Mouse (Mus musculus): ENCODE data around the gene Agl. TPM values are rescaled to one million over a fixed set of nuclear protein-coding genes. Genes with fewer than 3 reads are reported as not detected.
A peak's percentile ranks its signal among the peaks of the same experiment; 100 is the strongest.
"Not testable (repeated sequence)": the region's sequence is repeated elsewhere in the genome, so short reads cannot be mapped to it uniquely, and the experiment has no call there.

Agl gene
- polyA plus RNA-seq, 1 experiment, result 8.7 TPM

GRCm38 (mm10) chr3:116815916-116816315 is 8.0 kb upstream of the Agl start:
- TF ChIP-seq USF1 (IDR thresholded peaks at IDR 0.05; ENCODE audit: low read depth) (no peak), MAX (IDR thresholded peaks at IDR 0.05) (no peak), FOSL1 (IDR thresholded peaks at IDR 0.05; ENCODE audit: insufficient read depth, low read length, poor library complexity, severe bottlenecking) (no peak), CEBPB (IDR thresholded peaks at IDR 0.05; ENCODE audit: low read depth) (no peak), MYOD1 (IDR thresholded peaks at IDR 0.05; ENCODE audit: control insufficient read depth, insufficient read length, low read depth) (no peak), CTCF (IDR thresholded peaks at IDR 0.05; ENCODE audit: control insufficient read depth, insufficient read depth, insufficient read length) (no peak), MYOG (IDR thresholded peaks at IDR 0.05; ENCODE audit: control insufficient read depth, extremely low read depth, insufficient read length) (no peak)
- Histone ChIP-seq H3K79me2 (ENCODE audit: control insufficient read depth, insufficient read depth) (no peaks in the 10 kb centered on the region), H3K36me3 (ENCODE audit: control insufficient read depth, insufficient read depth) (no peaks in the 10 kb centered on the region), H3K4me3 (ENCODE audit: insufficient read depth, poor library complexity, severe bottlenecking) (no peak overlapping the region), H3K79me3 (ENCODE audit: low read depth) (no peaks in the 10 kb centered on the region), H3ac (ENCODE audit: control insufficient read depth, insufficient read length, low read depth) (no peak overlapping the region), H3K27me3 (ENCODE audit: control insufficient read depth, insufficient read depth, insufficient read length) (no peaks in the 10 kb centered on the region)

- Histone ChIP-seq H3ac (ENCODE audit: control insufficient read depth, insufficient read length, low read depth) (no peak overlapping the region), H3K36me3 (ENCODE audit: control insufficient read depth, insufficient read depth) (no peaks in the 10 kb centered on the region)
- TF ChIP-seq CTCF (IDR thresholded peaks at IDR 0.05; ENCODE audit: control insufficient read depth, insufficient read depth, insufficient read length) (no peak), USF1 (IDR thresholded peaks at IDR 0.05; ENCODE audit: low read depth) (no peak), MAX (IDR thresholded peaks at IDR 0.05) (no peak), FOSL1 (IDR thresholded peaks at IDR 0.05; ENCODE audit: insufficient read depth, low read length, poor library complexity, severe bottlenecking) (no peak), MYOG (IDR thresholded peaks at IDR 0.05; ENCODE audit: control insufficient read depth, extremely low read depth, insufficient read length) (no peak), MYOD1 (IDR thresholded peaks at IDR 0.05; ENCODE audit: control insufficient read depth, insufficient read length, low read depth) (no peak), CEBPB (IDR thresholded peaks at IDR 0.05; ENCODE audit: low read depth) (no peak)
Measured at GRCm38 (mm10) chr3:116815305-116815797, 7.4 kb upstream of the Agl start.

DNA sequence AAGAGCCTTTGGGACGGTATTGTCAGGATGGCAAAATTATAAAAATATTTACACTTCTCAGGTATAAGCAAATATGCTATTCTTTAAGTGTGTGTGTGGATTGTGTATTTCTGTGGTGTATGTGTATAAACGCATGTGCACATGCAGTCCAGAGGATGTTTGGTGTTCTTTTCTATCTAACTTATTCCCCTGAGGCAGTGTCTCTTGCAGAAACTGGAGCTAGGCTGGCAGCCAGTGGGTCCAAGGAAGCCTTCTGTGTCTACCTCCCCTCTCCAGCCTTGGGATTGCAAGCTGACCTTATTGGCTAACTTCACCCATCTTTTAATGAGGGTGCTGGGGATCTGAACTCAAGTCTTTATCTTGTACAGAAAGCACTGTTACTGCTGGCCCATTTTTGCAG is 5.0 kb upstream of the Agl start:
- TF ChIP-seq MYOD1 (IDR thresholded peaks at IDR 0.05; ENCODE audit: control insufficient read depth, insufficient read length, low read depth), result no peak
- TF ChIP-seq USF1 (IDR thresholded peaks at IDR 0.05; ENCODE audit: low read depth), result no peak
- no peak for TF ChIP-seq FOSL1 (IDR thresholded peaks at IDR 0.05; ENCODE audit: insufficient read depth, low read length, poor library complexity, severe bottlenecking)
- TF ChIP-seq MYOG (IDR thresholded peaks at IDR 0.05; ENCODE audit: control insufficient read depth, extremely low read depth, insufficient read length), result no peak
- TF ChIP-seq CEBPB (IDR thresholded peaks at IDR 0.05; ENCODE audit: low read depth), result no peak
- no peak for TF ChIP-seq MAX (IDR thresholded peaks at IDR 0.05)
- no peak for TF ChIP-seq CTCF (IDR thresholded peaks at IDR 0.05; ENCODE audit: control insufficient read depth, insufficient read depth, insufficient read length)
- no peaks in the 10 kb centered on the region for H3K36me3 ChIP-seq (ENCODE audit: control insufficient read depth, insufficient read depth)
- no peak overlapping the region for H3ac ChIP-seq (ENCODE audit: control insufficient read depth, insufficient read length, low read depth)
- H3K4me3 ChIP-seq (ENCODE audit: insufficient read depth, poor library complexity, severe bottlenecking), result no peak overlapping the region
- H3K79me2 ChIP-seq (ENCODE audit: control insufficient read depth, insufficient read depth), result no peaks in the 10 kb centered on the region
- H3K27me3 ChIP-seq (ENCODE audit: control insufficient read depth, insufficient read depth, insufficient read length), result no peaks in the 10 kb centered on the region
- H3K79me3 ChIP-seq (ENCODE audit: low read depth), result no peaks in the 10 kb centered on the region

More at GRCm38 (mm10) chr3:116815305-116815797, 7.4 kb upstream of the Agl start:
- Histone ChIP-seq H3K79me3 (ENCODE audit: low read depth) (no peaks in the 10 kb centered on the region), H3K79me2 (ENCODE audit: control insufficient read depth, insufficient read depth) (no peaks in the 10 kb centered on the region), H3K27me3 (ENCODE audit: control insufficient read depth, insufficient read depth, insufficient read length) (no peaks in the 10 kb centered on the region), H3K4me3 (ENCODE audit: insufficient read depth, poor library complexity, severe bottlenecking) (no peak overlapping the region)

GRCm38 (mm10) chr3:116810351-116810750 is 2.4 kb upstream of the Agl start:
- not testable (repeated sequence) for H3K36me3 ChIP-seq (ENCODE audit: control insufficient read depth, insufficient read depth); H3K4me3 ChIP-seq (ENCODE audit: insufficient read depth, poor library complexity, severe bottlenecking); H3K79me3 ChIP-seq (ENCODE audit: low read depth); H3K27me3 ChIP-seq (ENCODE audit: control insufficient read depth, insufficient read depth, insufficient read length); H3K79me2 ChIP-seq (ENCODE audit: control insufficient read depth, insufficient read depth); H3ac ChIP-seq (ENCODE audit: control insufficient read depth, insufficient read length, low read depth)

DNA sequence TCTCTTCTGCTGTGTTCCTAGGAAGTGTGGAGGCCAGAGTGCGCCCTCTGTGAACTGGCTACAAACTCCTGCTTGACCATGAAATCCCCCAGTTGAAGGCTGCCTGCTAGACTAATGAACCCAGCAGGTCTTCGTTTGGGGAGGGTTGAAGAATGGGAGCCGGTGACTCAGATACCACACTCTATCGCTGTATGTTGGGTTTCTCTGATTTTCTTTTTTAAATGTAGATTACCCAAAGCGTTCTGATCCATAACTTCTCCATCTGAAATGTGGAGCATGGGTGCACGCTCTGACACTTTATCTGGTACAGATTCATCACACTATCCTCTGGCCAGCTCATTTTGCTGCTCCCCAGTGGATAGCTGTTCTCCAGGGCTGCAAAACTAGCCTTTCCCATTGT is 1.3 kb upstream of the Agl start:
- no peak overlapping the region for H3K4me3 ChIP-seq (ENCODE audit: insufficient read depth, poor library complexity, severe bottlenecking)
- TF ChIP-seq MYOG (IDR thresholded peaks at IDR 0.05; ENCODE audit: control insufficient read depth, extremely low read depth, insufficient read length), result no peak
- no peak for TF ChIP-seq USF1 (IDR thresholded peaks at IDR 0.05; ENCODE audit: low read depth)
- TF ChIP-seq CTCF (IDR thresholded peaks at IDR 0.05; ENCODE audit: control insufficient read depth, insufficient read depth, insufficient read length), result no peak
- no peak for TF ChIP-seq FOSL1 (IDR thresholded peaks at IDR 0.05; ENCODE audit: insufficient read depth, low read length, poor library complexity, severe bottlenecking)
- no peak for TF ChIP-seq MYOD1 (IDR thresholded peaks at IDR 0.05; ENCODE audit: control insufficient read depth, insufficient read length, low read depth)
- no peak for TF ChIP-seq CEBPB (IDR thresholded peaks at IDR 0.05; ENCODE audit: low read depth)
- TF ChIP-seq MAX (IDR thresholded peaks at IDR 0.05), result no peak
- peaks cover 8% of the 10 kb centered on the region for H3K79me2 ChIP-seq (ENCODE audit: control insufficient read depth, insufficient read depth)
- H3K27me3 ChIP-seq (ENCODE audit: control insufficient read depth, insufficient read depth, insufficient read length), result no peaks in the 10 kb centered on the region
- peaks cover 1% of the 10 kb centered on the region for H3K79me3 ChIP-seq (ENCODE audit: low read depth)
- H3K36me3 ChIP-seq (ENCODE audit: control insufficient read depth, insufficient read depth), result no peaks in the 10 kb centered on the region
- H3ac ChIP-seq (ENCODE audit: control insufficient read depth, insufficient read length, low read depth), result no peak overlapping the region

GRCm38 (mm10) chr3:116808507-116809217 is 696 bp upstream of the Agl start:
- Histone ChIP-seq H3K27me3 (ENCODE audit: control insufficient read depth, insufficient read depth, insufficient read length) (no peaks in the 10 kb centered on the region), H3K36me3 (ENCODE audit: control insufficient read depth, insufficient read depth) (no peaks in the 10 kb centered on the region), H3K4me3 (ENCODE audit: insufficient read depth, poor library complexity, severe bottlenecking) (peak overlapping the region; percentile 38), H3K79me2 (ENCODE audit: control insufficient read depth, insufficient read depth) (peaks cover 8% of the 10 kb centered on the region), H3K79me3 (ENCODE audit: low read depth) (peaks cover 1% of the 10 kb centered on the region), H3ac (ENCODE audit: control insufficient read depth, insufficient read length, low read depth) (peak overlapping the region; percentile 42)
- TF ChIP-seq MYOD1 (IDR thresholded peaks at IDR 0.05; ENCODE audit: control insufficient read depth, insufficient read length, low read depth) (no peak), USF1 (IDR thresholded peaks at IDR 0.05; ENCODE audit: low read depth) (no peak), MAX (IDR thresholded peaks at IDR 0.05) (no peak), CTCF (IDR thresholded peaks at IDR 0.05; ENCODE audit: control insufficient read depth, insufficient read depth, insufficient read length) (no peak), MYOG (IDR thresholded peaks at IDR 0.05; ENCODE audit: control insufficient read depth, extremely low read depth, insufficient read length) (no peak), FOSL1 (IDR thresholded peaks at IDR 0.05; ENCODE audit: insufficient read depth, low read length, poor library complexity, severe bottlenecking) (no peak), CEBPB (IDR thresholded peaks at IDR 0.05; ENCODE audit: low read depth) (no peak)
